Mouse (Mus musculus): ENCODE data around the gene Tex14. TPM values are rescaled to one million over a fixed set of nuclear protein-coding genes. Genes with fewer than 3 reads are reported as not detected.

The Tex14 gene
- polyA plus RNA-seq, 1 experiment = not detected

DNA sequence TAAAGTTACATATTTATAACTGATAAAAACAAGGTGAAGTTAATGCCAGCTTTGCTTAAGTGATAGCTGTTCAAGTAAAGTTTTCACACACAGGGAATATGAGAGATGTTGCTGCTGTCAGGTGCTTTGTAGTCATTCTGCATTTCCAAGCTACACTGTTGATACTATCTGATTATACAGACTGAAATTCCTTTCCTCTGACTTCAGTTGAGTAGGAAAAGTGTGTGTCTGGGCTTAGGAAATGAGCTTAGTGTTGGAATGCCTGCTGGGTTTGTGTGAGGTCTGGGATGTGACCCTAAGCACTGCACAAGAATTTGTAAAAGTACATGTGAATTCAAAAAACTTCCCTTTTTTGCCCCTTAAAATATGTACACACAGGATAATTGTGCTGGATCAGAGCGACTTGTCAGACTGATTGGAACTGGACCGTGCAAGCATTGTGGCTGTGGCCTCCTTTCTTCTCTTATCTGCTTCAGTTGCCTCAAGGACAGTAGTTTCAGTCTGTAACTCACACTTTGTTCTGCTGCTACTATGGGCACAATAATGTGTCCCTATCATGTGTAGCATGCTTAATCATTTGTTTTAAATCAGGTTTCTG lies 150.3 kb downstream of the Tex14 start:
- TF ChIP-seq GATA1 (IDR thresholded peaks at IDR 0.05; ENCODE audit: low read length) = no peak

DNA sequence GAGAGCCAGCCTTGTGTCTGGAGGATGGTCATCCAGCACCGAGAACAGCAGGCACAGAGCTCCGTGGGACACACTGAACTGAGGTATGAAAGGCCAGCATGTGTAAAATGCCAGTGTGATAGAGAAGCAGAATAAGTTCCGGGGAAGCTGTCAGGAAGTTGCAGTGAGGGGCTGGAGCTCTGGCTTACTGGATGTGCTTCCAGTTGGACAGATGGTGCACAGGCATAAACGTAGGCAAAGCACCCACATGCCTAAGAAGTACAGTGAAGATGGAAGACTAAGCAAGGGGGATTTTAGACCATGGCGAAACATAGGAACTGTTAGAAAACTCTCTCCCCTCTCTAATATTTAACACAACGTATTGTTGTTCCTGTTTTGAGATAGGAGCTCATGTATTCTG lies 156.3 kb downstream of the Tex14 start:
- TF ChIP-seq GATA1 (IDR thresholded peaks at IDR 0.05; ENCODE audit: low read length) = no peak

DNA sequence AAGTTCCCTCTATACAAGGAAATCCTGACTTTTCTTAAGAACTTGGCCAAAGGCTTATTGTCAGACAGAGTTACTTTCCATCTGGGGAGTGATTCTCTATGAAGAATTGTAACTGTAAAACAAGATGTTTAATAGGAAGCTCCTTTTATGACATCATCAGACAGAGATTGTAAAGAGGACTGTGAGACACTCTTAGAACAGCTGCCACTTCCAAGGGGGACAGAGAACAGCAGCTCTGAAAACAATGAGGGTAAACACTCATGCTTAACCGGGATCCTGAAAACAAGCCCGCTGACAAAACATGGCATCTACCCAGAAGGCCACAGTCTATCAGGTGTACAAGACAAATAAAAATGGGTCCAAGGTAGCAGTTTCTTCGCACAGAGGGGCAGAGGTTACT lies 161.6 kb downstream of the Tex14 start, which contains the start of gene Gm11492:
Gene Gm11492, plus strand, starts transcription at position 153 of the 400 bp plus-strand sequence.
- no peak for TF ChIP-seq GATA1 (IDR thresholded peaks at IDR 0.05; ENCODE audit: low read length)

DNA sequence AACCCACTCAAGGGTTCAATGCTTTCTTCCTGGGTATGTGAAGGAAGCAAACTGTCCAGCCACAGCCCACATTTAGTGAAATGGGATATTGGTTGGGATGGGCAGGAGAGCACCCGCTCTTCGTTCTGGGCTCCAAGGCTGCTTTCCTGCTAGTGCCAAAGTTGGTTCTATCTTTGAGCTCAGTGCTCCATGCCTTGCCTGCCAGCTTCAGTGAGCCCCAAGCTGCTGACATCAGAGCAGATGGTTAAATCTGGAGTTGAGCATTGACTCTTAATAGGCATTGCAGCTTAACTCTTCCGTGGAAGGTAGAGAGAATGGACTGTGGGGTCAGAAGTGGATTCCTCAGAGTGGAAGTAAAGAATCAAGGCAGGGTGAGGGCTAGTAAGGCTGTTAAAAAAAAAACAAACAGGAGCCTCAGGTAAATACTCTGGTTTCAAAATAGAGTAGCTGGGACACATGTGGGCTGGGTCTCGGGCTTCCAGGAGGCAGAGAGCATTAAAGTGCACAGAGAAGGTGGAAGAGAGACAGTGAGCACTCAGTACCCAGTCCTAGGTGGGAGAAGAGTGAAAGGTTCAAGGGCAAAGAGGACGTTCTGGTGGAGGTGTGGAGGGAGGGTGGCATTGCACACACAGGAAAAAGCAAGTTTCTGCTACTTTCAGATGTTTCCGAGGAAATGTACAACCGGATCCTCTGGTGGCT lies 163.5 kb downstream of the Tex14 start, which contains the start of gene Sept4:
Gene Sept4, plus strand, starts transcription at position 649 of the 699 bp plus-strand sequence.
- TF ChIP-seq GATA1 (IDR thresholded peaks at IDR 0.05; ENCODE audit: low read length) = no peak

DNA sequence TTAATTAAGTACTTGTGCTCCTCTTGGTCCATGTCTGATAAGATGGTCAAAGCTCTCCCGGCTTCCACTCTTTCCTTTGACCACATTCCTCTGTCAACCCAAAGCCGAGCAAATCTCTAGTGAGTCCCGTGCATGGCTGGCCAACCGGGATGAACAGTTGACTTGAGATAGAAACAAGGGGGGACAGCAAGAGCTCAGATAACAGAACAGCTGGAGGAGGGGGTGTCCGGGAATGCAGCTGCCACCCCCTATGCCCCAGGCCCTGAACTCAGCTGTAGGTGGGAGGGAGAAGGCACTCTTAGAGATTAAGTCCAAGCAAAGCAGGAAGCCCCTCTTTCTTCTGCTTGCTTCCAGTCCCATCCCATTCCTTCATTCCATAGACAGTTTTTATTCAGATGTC lies 165.9 kb downstream of the Tex14 start:
- TF ChIP-seq GATA1 (IDR thresholded peaks at IDR 0.05; ENCODE audit: low read length) = no peak

DNA sequence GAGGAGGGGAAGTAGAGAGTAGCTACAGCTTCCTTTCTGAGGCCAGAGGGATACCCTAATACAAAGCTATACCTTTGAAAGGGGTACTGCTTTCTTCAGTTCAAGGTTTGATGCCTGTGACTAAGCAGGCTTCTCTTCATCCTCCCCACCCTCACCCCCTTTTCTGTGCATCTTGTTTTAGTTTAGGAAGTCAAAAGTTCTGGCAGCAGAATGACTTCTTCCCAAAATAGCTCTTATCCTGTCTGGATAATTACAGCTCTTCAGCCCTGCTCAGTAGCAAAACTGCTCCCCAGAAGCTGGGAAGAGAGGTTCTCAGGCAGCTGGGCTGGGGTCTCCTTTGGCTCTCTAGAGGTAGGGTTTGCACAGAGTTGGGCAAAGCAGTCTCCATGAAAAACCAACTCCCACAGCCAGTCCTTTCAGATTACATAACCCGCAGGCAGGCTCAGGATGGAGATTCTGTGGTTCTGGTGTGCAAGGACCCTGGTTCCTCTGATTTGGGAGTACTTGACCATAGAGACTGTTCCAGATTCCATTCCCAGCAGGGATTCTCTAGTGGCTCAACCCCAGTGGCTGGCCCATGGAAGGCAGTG lies 166.6 kb downstream of the Tex14 start:
- no peak for TF ChIP-seq GATA1 (IDR thresholded peaks at IDR 0.05; ENCODE audit: low read length)

DNA sequence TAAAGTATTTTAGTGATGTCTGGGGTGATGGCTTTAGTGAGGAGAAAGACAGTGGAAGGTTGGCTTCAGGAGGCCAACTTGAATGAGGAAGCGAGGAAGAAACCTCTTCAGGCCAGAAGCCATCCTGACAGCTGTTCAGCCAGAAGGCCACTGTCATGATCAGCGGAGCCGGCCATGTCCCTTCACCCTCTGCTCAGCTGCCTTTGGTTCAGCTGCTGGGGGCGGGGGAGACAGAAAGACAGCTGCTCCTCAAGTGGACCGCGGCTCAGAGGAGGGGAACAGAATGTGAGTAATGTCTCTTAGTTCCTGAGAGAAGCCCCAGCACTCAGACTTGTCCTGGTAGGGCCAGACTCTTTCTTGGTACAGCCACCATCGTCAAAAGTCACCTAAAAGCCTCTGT lies 168.9 kb downstream of the Tex14 start:
- no peak for TF ChIP-seq GATA1 (IDR thresholded peaks at IDR 0.05; ENCODE audit: low read length)

DNA sequence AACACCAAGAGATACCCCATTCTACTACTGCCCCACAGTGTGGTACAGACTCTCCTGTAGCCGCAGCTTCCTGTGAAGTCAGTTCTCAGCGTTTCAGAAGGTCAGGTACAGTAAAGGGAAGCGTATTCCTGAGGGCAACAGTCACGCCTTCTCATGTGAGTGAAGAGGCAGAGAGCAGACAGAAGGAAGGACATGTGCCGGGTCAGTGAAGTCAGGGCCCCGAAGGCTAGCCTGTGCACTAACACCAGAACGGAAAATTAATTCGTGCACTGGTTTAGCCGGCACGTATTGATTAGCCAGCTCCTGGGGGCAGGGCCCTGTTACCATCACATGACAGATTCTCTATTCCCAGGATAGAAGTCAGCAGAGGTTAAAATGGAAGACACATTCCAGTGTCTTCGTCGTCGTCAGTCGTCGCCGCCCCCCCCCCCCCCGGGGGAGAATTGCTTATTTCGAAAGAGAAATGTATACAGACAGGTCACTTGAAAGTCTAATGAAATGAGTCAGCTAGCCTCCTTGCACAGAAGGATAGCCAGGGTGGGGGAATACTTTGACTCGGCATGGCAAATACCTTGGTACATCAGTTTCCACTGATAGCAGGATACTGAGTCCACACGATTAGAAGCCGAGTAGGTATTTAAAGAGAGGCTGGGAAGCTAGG lies 169.8 kb downstream of the Tex14 start:
- no peak for TF ChIP-seq GATA1 (IDR thresholded peaks at IDR 0.05; ENCODE audit: low read length)

DNA sequence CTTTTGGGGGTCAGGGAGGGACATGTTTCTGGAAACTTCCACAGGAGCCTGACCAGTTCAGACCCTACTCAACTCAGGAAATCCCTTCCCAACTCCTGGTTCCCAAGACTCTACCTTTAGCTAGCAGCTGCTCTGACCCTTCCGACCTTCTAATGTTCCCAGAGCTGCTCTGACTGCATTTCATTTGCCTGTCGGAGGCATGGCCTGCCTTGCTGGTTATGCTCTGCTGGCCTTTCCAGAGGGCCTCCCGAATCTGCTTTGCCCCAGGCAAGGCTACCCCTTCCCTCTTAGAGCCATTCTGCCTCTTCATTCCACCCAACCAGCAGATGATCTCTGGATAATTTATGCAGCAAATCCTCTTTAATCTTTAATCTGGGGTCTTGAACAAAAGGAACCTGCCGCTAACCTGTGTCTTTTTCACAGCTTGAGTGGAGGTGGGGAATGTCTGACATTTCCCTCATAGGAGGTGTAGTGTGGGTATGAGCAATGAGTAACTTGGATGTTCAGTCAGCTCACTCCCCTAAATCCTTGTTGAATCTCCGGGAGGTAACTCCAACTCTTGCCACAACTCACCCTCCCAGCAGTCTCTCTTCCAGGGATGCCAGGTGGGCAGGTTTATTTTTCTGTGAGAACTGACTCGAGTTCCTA lies 172.9 kb downstream of the Tex14 start:
- TF ChIP-seq GATA1 (IDR thresholded peaks at IDR 0.05; ENCODE audit: low read length) = no peak

DNA sequence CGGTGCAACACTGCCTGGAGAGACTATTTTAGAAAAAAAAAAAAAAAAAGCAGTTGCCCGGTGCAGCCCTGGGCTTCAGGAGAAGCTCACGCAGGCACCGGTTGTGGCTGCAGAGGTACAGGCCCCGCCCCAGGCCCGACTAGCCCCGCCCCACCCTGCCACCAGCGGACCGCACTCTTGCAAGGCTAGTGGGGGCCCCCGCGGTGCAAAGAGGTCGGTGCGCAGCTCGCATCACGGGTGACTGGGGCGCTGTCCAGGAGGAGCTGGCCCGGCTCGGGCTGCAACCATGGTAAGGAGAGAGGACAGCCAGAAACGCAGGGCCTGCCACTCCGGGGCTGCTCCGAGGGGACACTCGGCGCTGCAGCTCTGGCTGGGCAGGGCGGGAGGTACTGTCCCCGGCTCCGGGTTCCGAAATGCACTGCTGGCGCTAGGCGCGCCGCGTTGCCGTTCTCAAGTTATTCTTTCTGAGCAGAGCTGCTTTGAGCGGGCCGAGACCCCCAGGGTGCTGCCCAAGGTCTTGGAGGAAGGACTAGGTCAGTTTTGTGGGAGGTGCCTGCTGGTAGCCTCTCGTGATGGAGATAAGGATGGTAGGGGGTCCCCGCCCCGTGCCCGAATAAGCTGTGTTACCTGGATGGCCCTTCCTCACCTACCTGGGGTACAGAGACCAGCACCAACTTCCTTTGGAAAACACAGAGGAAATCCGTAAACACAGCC lies 173.5 kb downstream of the Tex14 start:
- TF ChIP-seq GATA1 (IDR thresholded peaks at IDR 0.05; ENCODE audit: low read length) = no peak

DNA sequence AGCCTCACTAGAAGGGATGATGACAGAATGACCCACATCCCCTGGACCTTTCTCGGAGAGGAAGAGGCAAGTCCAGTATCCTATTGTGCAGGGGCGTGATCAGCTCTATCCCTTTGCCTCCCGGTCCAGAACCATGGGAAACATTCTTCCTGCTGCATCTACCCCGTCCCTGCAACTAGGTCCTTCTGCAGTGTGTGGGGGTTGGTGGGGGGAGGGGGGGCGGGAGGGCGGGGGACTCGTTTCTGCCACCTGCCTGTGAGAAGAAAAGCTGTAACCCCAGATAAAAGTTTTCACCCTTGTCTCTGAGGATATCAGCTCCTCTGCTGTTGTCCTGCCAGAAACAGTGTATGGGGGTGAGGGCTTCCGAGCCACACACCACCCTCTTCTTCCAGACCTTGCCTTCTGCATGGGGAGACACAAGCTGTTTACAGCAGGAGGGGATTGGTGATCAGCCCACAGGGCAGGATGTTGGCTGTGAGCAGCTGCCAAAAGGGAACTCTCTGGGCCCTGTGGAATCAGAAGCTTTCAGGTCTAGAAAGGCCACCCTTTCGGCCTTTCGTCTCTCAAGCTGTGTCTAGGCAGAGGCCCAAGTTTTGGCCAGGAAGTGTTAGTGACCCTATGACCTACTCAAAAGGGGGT lies 174.2 kb downstream of the Tex14 start:
- TF ChIP-seq GATA1 (IDR thresholded peaks at IDR 0.05; ENCODE audit: low read length) = no peak

DNA sequence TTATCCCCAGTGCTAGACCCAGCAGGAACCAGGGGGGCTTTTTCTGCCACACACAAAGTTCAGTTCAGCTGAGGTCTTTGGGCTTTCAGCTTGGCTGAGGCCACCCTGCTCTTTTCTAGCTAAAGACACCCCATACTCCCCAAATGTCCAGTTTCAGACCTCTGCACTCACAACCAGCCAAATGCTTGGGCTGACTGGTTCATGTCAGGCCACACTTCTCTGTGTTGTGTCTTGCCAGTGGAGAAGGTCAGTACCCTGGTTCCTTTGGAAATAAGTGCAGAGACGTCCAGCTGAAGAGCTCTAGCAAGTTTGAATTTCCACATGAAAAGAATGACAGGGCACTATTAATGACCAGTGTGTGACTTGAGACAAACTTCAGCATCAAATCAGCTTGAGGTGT lies 174.8 kb downstream of the Tex14 start:
- TF ChIP-seq GATA1 (IDR thresholded peaks at IDR 0.05; ENCODE audit: low read length) = no peak

DNA sequence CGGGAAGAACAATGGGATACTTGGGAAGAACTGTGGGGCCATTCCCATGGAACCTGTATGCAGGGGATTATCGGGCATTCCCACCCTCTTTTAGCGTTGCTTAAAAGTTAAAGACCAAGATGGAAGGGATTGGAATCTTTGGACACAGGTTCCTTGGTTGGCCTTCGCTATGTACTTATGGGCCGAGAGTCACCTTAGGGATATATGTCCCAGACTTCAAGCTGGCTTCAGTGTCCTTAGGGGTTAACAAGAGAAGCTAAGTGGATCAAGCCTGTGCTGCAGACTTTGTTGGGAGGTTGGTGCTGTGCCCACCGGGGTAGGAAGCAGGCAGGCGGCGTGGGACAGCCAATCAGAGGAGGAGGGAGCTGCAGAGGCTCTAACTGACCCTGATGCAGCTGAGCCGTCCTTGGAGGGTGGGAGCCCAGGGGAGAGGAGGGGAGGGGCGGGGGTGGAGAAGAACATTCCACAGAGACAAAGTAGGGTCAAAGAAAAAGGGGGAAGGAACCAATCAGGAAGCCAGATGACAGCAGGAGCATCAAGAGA lies 175.7 kb downstream of the Tex14 start:
- TF ChIP-seq GATA1 (IDR thresholded peaks at IDR 0.05; ENCODE audit: low read length) = no peak

DNA sequence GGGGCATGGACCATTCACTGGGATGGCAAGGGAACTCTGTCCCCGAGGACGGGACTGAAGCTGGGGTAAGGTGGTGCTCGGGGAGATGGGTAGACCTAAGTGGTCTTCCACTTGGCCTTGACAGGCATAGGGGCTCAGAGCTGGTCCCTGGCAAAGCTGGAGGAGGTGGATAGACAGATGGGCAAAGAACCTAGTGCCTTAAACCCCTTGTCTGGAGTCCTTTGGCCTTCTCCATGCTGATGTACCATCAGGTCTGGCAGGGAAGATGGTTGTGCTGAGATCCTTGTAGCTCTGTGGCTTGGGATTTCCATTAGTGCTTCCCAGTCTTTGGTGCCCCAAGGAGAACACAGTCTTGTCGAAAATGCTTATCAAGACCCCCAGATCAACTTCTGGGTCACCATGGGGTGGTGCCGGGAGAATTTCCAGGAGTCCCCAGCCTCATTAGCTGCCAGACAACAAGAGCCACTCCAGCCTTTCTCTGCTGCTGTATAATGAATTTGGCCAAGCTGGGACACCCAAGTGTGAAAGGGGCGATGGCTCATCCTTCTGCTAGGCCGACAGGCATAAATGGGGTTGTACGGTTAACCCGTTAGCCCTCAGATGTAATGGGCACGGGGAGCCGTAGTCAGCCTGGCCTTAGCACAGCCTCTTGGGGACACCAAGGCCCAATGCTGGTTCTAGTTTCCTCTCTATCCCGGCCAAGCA lies 176.4 kb downstream of the Tex14 start:
- TF ChIP-seq GATA1 (IDR thresholded peaks at IDR 0.05; ENCODE audit: low read length) = no peak

Measured in G1E-ER4 (cell line).